Mouse (Mus musculus) gastrocnemius, postnatal 36 days (tissue): ENCODE results near the gene Car5a. TPM values are rescaled to one million over a fixed set of nuclear protein-coding genes. Genes with fewer than 3 reads are reported as not detected.

Experiments
- DNase-seq, 2 experiments: peaks; one replicate each; pipeline ENCODE4 v3.0.0; 2022
- intact Hi-C: fragments of 180-260 bp; cut with DNase I; formaldehyde crosslinking; loops from one replicate; pipeline ENCODE4 v1.15.1; 2025
- total RNA-seq, 2 experiments: library from RNA; stranded (reverse); gene quantifications; 2 replicates each; pipeline ENCODE4 v1.2.3; 2021

Car5a gene
- total RNA-seq, 2 experiments from 2014 or later = not detected

DNA sequence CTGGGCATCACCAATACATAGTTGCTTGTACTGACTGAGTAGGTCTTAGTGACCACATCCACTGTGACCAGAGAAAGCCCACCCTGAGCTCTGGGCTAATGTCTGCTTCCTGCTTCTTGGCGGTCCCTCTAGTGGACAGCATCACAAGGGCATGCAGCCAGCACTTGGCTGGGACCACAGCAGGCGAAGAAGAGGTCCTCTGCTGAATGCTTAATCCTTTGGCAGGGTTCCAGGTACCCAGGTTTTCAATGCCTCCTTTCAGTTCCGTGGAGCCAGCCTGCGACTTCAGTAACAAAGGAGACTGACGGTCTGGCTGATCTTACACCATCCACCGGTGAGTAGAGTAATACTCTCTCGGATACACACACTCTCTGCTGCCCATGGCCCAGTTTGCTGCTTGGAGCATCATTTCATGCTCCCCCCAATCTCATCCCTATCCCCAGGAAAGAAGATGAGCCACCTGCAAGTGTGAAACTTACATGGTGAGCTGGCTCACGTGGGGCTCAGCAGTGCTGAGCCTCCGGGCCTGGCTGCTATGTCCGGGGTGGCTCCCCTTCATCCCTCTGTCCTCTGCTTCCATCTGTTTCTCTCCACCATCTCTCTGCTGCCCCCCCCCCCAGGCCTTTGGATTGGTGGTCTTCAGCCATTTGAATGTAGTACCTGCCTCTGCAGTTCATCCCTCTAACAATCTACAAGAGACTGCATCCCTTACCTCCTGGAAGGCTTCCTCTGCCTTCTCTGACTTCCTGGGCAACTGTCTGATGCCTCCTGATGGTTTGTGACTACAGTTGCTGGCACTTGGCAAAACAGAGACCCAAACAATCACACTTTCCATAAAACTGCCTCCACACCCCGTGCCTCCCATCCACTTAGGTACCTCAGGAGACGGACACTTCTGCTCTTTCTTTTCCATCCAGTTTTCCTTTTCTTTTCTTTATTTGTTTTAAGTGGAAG is 9.1 kb downstream of the Car5a start:
- DNase-seq = no peak
- intact Hi-C loops = no loop called here

DNA sequence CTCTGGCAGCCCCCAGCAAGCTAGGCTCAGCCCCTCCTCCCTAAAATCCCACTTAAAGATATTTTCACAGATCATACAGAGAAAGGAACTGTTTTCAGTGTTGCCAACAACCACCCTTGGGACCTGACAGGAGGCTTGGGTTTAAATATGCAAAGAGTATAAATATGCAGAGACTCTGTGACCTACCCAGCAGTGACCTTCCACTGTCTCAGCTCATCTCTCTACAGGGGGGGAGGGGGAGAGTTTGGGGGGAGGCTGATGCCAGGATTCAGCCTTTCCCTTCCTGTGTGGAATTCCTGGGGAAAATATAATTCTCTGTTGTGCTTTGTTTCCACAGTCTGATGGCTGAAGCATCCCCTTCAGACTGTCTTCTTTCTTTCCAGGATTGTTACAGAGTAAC is 9.8 kb downstream of the Car5a start:
- intact Hi-C loops = no loop called here
- DNase-seq = no peak

DNA sequence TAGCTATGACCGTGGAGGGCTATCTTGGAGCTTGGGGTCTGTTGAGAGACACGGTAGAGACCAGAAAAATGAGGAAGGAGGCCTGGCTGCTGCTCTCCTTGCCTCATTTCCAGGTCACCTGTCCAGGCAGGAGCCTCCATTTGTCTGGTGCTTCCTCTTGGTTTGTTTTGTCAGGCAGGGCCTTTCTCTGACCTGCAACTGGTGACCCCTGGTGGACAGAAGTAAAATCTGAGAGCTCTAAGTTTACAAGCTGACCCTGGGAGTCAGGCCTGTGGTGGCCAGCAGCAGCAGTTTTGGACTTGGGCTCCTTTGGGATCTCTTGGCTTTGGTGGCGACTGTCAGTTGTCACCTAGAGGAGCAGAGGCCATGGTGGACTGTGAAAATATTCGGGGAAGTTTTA is 10.2 kb downstream of the Car5a start:
- intact Hi-C loops = no loop called here
- no peak for DNase-seq

DNA sequence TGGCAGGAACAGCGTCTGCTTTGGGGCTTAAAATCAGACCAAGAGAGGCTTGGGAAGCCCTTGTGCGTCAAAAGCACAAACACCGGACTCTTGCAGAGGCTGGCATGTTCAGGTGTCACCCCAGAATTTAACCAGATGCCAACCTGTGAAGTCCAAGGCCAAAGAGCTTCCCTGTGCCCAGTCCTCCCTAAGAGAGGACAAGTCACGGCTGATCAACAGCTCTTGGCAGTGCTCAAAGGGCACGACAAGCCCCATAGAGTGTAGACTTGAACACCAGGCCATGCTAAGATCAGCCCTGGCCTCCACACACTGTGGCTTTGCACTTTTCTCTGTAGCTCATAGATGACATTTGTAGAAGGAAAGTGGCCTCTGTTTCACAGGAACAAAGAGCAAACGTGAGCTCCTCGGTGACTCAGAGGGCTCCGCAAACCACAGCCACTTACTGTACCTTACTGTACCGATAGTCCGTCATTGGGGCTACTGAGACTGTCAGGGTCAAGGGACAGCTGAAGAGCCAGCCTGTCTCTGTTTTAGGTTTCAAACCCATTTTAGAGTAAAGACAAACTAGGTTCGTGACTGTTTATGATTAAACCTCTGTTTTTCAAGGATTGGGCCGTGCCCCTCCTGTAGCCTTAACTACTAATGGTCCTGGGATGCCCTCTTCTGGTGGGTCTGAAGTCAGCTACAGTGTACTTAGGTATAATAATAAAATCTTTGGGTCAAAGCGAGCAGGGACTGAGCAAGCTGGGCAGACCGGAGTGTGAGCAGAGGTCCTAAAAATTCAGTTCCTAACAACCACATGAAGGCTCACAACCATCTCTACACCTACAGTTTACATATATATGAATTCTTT is 11.8 kb downstream of the Car5a start:
- intact Hi-C loops = no loop called here
- DNase-seq = no peak

DNA sequence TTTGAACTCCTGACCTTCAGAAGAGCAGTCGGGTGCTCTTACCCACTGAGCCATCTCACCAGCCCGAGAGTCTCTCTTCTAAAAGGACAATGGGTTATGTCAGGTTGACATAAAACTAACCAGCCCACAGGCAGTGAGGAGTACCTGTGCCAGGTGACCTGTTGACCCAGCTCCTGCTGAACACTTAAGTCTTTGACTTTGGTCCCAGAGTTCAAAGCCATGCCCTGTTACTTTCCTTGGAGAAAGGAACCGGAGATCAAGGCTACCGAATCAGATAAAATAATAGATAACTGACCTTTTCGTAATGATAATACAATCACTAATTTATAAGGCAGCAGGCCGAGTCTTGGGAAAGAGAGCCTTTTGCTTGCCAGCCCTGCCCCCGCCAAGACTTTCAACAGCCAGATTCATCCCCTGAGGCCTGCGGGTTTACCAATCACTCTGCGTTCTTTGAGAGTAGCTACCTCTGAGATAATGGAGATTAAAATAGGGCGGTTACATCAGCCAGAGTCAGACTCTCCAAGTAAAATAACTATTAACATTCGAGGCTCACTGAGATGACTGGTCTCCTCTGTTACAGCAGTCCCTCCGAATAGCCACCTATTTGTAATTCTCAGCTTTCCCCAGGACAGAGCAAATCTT is 12.6 kb downstream of the Car5a start:
- peak; percentile 58 to 63 for DNase-seq
- intact Hi-C loops = no loop called here

DNA sequence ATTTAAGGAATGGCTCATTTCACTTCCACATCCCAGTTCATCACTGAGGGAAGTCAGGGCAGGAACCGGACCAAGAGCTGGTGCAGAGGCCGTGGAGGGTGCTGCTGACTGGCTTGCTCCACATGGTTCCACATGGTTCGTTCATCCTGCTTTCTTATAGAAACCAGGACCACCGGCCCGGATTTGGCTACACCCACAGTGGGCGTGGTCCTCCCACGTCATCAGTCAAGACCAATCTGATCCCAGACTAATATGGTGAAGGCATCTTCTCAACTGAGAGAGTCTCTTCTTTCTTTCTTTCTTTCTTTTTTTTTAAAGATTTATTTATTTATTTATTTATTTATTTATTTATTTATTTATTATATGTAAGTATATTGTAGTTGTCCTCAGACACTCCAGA is 13.1 kb downstream of the Car5a start:
- no peak for DNase-seq
- intact Hi-C loops = no loop called here

DNA sequence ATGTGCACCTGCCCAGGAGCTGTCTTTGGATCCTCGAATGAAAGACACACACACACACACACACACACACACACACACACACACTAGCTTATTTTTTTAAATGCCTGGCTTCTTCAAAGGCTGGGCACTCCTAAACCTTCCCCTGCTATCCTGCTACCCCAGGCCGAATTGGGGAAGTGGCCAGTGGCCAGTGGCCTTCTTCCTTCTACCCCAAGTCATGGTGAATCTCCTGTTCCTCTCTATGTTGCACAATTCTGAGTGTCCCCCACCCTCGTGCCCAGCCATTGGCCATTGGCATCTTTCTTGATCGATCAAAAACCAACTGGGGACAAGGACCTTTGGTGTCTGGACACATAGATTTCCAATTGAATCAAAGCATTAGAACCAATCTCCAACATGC is 14.7 kb downstream of the Car5a start:
- intact Hi-C loops = no loop called here

DNA sequence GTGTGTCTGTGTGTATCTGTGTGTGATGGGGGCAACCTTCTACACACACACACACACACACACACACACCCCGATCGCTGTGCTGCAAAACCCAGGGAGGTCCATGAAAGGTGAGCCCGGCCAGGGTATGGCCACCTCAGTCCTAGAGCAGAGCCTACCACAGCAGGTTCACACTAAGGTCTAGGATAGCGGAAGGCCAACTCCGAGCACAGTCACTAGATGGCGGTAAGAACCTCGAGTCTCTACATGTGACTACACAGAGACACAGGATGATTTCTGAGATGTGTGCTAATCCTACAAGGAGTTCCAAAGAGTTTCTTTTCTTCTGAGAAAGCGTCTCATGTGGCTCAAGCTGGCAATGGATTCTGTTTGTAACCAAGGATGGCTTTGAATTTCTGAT is 17.4 kb downstream of the Car5a start:
- intact Hi-C loops = loop anchor here (5.0 kb wide), 1 partner anchor 75 kb away; no protein-coding TSS in a partner anchor
- DNase-seq = peak in 1 of 2 experiments; percentile 43

More for the DNA sequence above, 14.7 kb downstream of the Car5a start:
- DNase-seq = no peak

DNA sequence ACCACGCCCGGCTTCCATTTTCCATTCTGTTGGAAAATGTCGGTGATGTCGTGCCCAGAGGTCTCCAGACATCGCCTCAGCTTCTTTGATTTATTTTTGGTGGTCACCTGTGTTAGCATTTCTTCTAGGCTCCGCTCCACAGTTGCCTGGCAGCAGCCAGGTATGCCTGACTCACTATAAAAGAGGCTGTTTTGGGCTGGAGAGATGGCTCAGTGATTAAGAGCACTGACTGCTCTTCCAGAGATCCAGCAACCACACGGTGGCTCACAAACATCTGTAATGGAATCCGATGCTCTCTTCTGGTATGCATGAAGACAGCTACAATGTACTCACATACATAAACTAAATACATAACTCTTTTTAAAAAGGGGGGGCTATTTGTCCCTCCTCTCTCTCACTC is 18.4 kb downstream of the Car5a start:
- DNase-seq = no peak
- intact Hi-C loops = loop anchor here (5.0 kb wide), 1 partner anchor 74 kb away; no protein-coding TSS in a partner anchor

DNA sequence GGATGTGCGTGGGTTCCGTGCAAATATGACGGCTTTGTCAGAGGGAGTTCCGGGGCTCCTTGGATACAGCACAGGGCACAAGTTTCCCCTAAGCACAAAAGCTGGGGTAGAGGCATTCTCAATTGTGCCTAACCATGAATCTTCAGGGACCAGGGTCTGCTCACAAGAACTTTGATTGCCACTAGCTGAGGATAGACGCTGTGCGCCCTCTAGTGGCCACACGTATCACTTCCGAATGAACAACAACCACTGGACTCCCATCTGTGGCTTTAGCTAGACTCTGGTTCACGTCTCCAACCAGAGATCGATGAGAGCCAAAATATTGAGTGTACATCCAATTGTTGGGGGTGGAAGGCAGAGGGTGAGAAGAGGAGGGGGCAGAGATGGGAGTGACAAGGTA is 19.1 kb downstream of the Car5a start:
- intact Hi-C loops = loop anchor here (5.0 kb wide), 1 partner anchor 73 kb away; no protein-coding TSS in a partner anchor
- DNase-seq = peak; percentile 60 to 71

DNA sequence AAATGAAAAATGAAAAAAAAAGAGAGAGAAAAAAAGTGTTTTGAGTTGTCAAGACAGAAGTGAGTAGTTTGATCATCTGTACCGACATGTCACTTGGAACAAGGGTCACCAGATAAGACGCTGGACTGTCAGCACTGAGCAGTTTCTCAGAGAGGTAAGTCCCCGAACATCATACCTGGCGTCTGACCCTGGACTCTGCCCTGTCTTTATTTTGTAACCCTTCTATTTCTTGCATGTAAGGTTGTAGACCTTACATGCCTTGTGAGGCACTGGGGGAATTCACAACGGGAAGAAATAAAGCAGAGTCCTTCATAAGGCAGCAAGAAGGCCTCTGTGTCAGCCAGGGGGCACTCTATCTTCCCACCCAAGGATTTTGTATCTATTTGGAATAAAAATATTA is 20.0 kb downstream of the Car5a start:
- no peak for DNase-seq
- intact Hi-C loops = loop anchor here (5.0 kb wide), 1 partner anchor 72 kb away; no protein-coding TSS in a partner anchor

DNA sequence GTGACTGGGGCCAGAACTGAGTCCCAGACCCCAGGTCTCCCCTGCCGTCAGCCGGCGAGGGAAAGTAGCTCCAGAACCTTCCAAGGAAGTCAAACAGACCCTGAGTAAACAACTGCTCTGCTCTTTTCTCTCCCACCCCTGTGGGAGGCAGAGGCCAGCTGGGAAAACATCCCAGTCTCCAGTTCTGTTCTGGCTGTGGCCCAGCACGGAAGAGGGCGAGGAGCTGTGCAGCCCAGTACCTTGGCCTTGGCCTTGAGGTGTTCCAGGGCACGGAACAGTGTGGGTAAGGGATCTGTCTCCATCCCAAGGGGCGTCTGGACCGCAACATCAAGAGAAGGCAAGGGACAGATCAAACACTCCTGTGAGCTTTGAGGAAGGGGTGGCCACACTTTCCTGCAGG is 22.6 kb downstream of the Car5a start:
- no peak for DNase-seq
- intact Hi-C loops = no loop called here

DNA sequence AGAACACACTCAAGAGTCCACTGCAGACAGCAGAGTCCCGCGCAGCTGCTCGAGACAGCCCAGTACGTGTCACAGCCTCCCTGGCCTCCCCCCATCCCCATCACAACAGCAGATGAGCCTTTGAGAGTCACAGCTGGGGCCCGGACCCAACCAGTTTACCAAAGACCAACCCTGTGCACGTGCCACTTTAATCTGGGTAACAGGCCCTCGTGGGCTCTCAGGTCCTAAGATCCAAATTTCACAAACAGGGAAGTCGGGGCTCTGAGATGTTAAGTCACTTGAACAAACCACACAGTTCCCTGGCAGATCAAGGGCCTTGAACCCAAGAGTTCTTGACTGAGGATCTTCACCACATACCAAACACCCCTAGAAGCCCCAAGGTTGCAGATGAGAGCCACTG is 23.1 kb downstream of the Car5a start:
- DNase-seq = no peak
- intact Hi-C loops = no loop called here

DNA sequence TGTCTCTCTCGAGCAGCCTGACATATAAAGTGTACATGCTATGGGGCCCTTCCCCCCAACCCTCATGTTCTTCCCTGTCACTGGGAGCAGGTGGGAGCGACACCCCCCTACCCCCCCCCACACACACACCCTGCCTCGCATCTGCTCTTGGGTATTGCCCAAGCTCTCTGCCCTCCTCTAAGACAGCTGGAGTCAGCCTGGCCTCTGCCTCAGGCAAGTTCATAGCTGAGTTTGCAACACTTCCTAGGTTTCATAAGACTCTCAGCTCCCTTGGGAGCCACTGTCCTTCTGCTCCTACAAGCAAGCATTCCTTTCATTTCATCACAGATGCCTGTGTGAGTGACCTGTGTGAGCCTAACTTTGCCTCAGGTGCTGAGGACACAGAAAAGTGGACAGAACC is 25.0 kb downstream of the Car5a start:
- intact Hi-C loops = loop anchor here (10.0 kb wide), 1 partner anchor 195 kb away; the partner anchor contains the start of gene Jph3
- DNase-seq = no peak

DNA sequence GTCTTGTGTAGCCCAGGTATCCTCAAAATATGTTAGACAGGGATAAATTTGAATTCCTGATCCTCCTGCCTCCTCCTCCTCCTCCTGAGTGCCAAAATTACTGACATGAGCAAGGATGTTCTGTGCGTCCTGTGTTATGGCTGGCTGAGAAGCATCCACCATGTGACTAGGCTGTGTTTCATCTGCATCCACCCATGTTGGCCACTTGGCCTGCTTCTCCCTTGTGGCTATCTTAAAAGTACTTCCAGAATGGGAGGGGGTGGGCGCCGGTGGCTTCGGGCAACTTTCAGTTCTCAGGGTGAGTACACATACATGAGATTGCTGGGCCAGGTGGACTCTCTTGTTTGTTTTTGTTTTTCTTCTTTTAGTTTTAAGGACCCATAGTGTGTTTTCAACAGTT is 25.5 kb downstream of the Car5a start:
- no peak for DNase-seq
- intact Hi-C loops = loop anchor here (10.0 kb wide), 1 partner anchor 194 kb away; the partner anchor contains the start of gene Jph3

DNA sequence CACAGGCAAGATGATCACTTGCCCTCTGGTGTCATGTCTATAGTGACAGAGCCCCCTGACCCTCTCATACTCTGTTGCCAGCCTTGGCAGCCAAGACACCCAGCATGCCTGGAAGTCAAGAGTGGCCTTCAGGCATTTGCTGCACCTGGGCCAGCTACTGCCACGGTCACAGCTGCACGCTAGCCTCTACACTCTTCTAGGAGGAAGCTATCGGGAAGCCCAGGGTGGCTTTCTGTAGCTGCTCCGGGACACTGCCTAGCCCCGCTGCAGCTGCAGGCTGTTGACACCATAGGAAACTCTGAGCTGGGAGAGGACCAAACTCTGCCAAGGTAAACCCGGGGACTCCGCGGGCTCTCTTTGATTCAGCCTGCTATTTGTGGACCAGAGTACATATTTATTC is 31.3 kb downstream of the Car5a start:
- no peak for DNase-seq
- intact Hi-C loops = loop anchor here (10.0 kb wide), 1 partner anchor 189 kb away; the partner anchor contains the start of gene Jph3

DNA sequence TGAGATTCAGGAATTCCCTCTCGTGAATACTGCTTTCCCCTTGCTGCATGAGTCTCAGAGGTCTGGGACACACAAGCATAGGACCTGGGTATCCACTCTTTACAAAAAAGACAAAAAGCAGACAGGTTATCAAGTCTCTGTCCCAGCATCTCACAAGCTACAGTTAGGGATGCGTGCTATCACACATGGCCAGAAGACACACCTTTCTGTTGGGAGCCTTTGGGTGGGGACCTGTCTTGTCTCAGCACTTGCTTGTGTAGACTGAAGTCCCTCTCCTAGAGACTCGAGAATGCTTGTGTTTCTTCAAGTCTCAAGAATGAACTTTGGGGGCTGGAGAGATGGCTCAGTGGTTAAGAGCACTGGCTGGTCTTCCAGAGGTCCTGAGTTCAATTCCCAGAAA is 31.9 kb downstream of the Car5a start:
- intact Hi-C loops = loop anchor here (10.0 kb wide), 1 partner anchor 188 kb away; the partner anchor contains the start of gene Jph3
- DNase-seq = no peak

DNA sequence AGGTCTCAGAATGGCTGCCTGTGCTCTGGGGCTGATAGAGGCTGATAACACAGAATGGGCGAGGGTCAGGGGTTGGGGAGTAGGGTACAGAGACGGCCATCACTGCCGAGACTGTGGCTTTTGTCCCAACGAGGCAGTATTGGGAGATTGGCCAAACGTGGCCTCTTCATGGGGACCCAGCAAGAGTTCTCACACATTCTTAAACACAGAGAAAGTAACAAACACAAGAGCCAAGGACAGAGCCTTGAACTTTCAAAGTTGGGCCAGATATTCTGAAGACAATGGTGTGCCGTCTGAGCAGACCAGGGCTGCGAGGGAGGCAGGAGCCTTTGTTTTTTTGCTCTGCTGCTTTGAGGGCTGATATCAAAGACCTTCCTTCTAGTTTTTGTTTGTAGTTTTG is 32.7 kb downstream of the Car5a start:
- intact Hi-C loops = loop anchor here (10.0 kb wide), 1 partner anchor 187 kb away; the partner anchor contains the start of gene Jph3
- no peak for DNase-seq

DNA sequence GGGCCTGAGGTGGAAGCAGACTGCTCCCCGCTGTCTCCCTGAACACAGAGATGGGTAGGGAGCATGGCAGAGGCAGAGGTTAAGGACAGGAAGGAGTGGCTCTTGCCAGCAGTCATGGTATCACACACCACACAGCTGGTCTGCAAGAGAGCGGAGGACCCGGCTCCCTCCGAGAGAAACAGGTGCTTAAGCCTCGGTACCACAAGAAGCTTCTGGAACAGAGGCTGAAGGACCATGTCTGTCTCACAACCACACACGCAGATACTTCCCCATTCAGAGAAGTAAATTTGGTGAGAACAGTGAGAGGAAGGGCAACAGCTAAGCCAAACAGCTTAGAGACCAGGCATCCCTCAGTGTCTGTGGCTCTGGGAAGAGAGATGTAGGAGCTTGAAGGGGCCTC is 33.3 kb downstream of the Car5a start:
- intact Hi-C loops = loop anchor here (10.0 kb wide), 1 partner anchor 187 kb away; the partner anchor contains the start of gene Jph3

DNA sequence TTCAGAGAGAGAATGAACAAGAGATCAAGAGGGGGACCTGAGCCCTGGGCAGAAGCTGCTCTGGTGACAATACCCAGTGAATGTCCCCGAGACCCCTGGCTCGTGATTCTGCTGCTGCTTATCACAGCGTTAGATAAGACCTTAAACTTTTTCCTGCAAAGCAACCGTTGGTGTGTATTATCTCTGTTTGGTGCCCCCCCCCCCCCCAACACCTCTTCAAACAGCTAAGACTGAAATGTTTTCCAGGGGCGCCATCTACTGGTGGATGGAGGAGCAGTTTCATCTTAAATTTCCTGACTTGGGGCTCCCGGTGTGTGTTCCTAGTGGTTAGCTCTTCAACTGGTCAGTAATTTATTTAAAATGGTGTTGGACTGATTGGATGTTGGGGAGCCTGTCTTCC is 35.0 kb downstream of the Car5a start:
- intact Hi-C loops = loop anchor here (1.0 to 10.0 kb wide), 3 partner anchors 37 to 185 kb away; partner anchors contain the start of gene Jph3
- peak; percentile 51 to 73 for DNase-seq

More for the DNA sequence above, 33.3 kb downstream of the Car5a start:
- no peak for DNase-seq
